Comparison of ENCODE assay signal across 26 mouse cellular contexts in the genomic region with DNA sequence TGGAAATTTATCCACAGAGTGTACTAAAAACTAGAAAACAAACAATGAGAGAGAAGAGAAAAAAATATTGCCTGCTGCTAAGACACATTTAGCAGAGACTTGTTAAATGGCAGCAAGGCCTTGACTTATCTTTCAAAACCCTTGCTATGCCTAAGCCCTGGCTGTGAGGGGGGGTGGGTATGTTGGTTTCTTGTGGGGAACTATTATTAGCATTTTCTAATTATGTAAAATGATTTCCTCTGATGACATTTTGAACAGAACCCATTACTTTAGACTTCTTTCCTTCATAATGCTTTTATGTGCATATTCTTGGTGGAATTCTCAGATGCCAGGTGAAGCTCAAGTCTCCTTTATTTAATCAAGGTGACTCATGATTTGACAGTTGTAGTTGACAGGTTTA.
DNase-seq lines count a peak whose midpoint lies in the region; ATAC-seq lines count a peak whose summit lies in the region.
"Had no signal": no experiment of that assay in that cellular context is flagged by ENCODE, and none has a peak within 500 bp of the region (broad histone marks: within the 10 kb centered on the region; RNA-seq: fewer than 3 reads in every experiment).

No protein-coding gene starts in this region.

- H3K9ac ChIP-seq in midbrain, embryonic 14.5 days (replicated peaks; ENCODE audit: low read length): no peak overlapping the region
- H3K9ac ChIP-seq: embryonic facial prominence, embryonic 13.5 days; embryonic facial prominence, embryonic 15.5 days; forebrain, embryonic 13.5 days; forebrain, embryonic 15.5 days had no signal

- H3K4me1 ChIP-seq in midbrain, embryonic 14.5 days (ENCODE audit: control insufficient read depth, insufficient read depth, low read length): no peaks in the 10 kb centered on the region
- H3K4me1 ChIP-seq: embryonic facial prominence, embryonic 13.5 days; forebrain, embryonic 10.5 days; forebrain, embryonic 13.5 days; forebrain, embryonic 15.5 days had no signal

- H3K27ac ChIP-seq in midbrain, embryonic 14.5 days (replicated peaks; ENCODE audit: low read depth, low read length): no peak overlapping the region
- H3K27ac ChIP-seq: embryonic facial prominence, embryonic 13.5 days; embryonic facial prominence, embryonic 15.5 days; forebrain, embryonic 10.5 days; forebrain, embryonic 13.5 days; forebrain, embryonic 15.5 days had no signal

- no peak overlapping the region for H3K4me2 ChIP-seq in midbrain, embryonic 14.5 days (ENCODE audit: low read length)
- H3K4me2 ChIP-seq: embryonic facial prominence, embryonic 13.5 days; embryonic facial prominence, embryonic 15.5 days; forebrain, embryonic 13.5 days; forebrain, embryonic 15.5 days had no signal

- no peaks in the 10 kb centered on the region for H3K27me3 ChIP-seq in midbrain, embryonic 14.5 days (ENCODE audit: control insufficient read depth, insufficient read depth, low read length)
- H3K27me3 ChIP-seq: CH12.LX; embryonic facial prominence, embryonic 13.5 days; embryonic facial prominence, embryonic 15.5 days; forebrain, embryonic 13.5 days; forebrain, embryonic 15.5 days; Patski had no signal

- ATAC-seq in midbrain, embryonic 14.5 days (ENCODE audit: low FRiP score, low TSS enrichment): no peak
- ATAC-seq: activated CD4-positive, CD25-positive, alpha-beta regulatory T cell, adult 4 months; CD4-positive, CD25-positive, alpha-beta regulatory T cell, adult 4 months; forebrain, embryonic 13.5 days; forebrain, embryonic 15.5 days; Patski had no signal

- no peak overlapping the region for H3K4me3 ChIP-seq in midbrain, embryonic 14.5 days (replicated peaks; ENCODE audit: low read depth, low read length)
- H3K4me3 ChIP-seq: embryonic facial prominence, embryonic 13.5 days; embryonic facial prominence, embryonic 15.5 days; erythroblast, embryonic 14.5 days; forebrain, embryonic 10.5 days; forebrain, embryonic 13.5 days; forebrain, embryonic 15.5 days had no signal

- DNase-seq in adrenal gland, postnatal 36 days: peak; percentile 27 to 35
- no peak for DNase-seq in adrenal gland, postnatal 25 days
- peak; percentile 27 for DNase-seq in brain, adult 2 months (ENCODE audit: low read depth, low spot score)
- DNase-seq in brain, embryonic 18.5 days (ENCODE audit: low read depth, low spot score): peak; percentile 14
- DNase-seq in midbrain, embryonic 14.5 days: no peak
- DNase-seq: adrenal gland, adult 8-10 months; adrenal gland, postnatal 14 days; B cell, adult 2 months; cerebellum, adult 11 months; cerebellum, adult 18-20 months; cerebellum, adult 8-10 months; cerebellum, adult 9-11 months; cerebellum, postnatal 14 days; cerebellum, postnatal 36 days; embryo, embryonic 11 days had no signal

- H3K9me3 ChIP-seq in midbrain, embryonic 14.5 days (ENCODE audit: control insufficient read depth, low read length): no peaks in the 10 kb centered on the region
- H3K9me3 ChIP-seq: embryonic facial prominence, embryonic 13.5 days; embryonic facial prominence, embryonic 15.5 days; forebrain, embryonic 10.5 days; forebrain, embryonic 13.5 days; forebrain, embryonic 15.5 days had no signal

- no peaks in the 10 kb centered on the region for H3K36me3 ChIP-seq in midbrain, embryonic 14.5 days (ENCODE audit: control insufficient read depth, insufficient read depth, low read length)
- H3K36me3 ChIP-seq: embryonic facial prominence, embryonic 13.5 days; embryonic facial prominence, embryonic 15.5 days; forebrain, embryonic 10.5 days; forebrain, embryonic 15.5 days; G1E had no signal

Comparison
In these comparisons a context has a peak if more than half of its experiments do, and no peak if none do; other contexts are left out.
1. DNase-seq: peak in adrenal gland, postnatal 36 days (2 of 2), brain, adult 2 months (single experiment) and brain, embryonic 18.5 days (single experiment); none in adrenal gland, postnatal 25 days (single experiment) and midbrain, embryonic 14.5 days (single experiment).